Mouse (Mus musculus): Measurements from ENCODE around the gene Lpcat2.

DNA sequence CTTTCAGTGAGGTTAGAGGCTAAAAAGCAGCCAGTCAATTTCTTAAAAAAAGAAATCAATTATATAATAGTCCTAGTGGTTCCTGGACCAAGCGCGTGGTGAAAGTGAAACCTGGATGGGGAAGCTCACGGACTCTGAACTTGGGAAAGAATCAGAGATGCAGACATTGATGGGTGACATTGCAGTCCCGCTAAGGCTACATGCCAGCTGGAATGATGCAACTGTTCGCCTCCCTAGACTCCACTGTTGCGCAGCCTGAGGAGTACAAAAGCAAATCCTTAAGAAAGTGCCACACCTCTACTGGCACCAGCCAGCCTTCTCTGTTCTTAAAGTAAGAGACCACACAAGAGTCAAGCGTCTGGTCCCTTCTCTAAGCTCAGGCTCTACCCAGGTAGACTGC, 15.3 kb upstream of the Lpcat2 start:
- no peak for TF ChIP-seq CTCF (IDR thresholded peaks at IDR 0.05; ENCODE audit: low read depth)
- no peak for TF ChIP-seq EP300 (IDR thresholded peaks at IDR 0.05; ENCODE audit: low read depth)

All from heart, postnatal 0 days (tissue).